Comparison of ENCODE assay signal across 8 mouse cellular contexts in the genomic region with DNA sequence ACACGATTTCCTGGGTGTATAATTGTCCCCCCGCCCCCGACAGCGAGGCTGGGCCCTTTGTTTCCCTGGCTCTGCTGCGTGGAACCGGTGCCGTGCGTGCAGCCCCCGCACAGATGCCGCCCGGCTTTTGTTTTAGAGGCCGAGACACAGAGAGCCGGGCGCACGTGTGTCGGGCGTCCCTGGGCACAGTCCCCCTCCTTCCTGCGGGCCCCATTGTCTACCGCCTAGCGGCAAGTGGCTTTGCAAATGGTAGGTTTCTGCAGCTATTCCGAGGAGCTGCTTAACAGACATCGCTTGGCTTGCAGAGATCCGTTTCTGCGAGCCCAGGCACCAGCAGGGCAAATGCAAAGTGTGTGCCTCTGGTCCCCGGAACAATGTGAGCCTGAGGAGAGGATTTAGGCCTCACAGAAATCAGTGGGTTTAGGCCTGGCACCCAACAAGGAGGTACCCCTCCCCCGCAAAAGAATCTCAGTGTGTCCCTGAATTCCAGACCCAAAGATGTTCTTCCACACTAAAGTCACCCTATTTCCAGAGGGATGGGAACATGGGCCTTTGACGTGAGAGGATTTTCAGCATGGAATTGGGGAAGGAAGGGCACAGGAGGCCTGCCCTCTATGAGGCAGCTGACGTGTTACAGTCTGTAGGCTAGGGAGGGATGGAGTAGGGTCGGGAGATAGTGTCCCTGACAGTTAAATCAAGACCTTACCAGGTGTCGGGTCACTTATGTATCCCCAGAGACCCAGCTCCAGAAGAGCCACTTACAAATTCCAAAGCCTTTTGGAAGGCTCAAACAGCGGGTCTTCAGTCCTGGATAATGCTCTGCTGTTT. TPM values are rescaled to one million over a fixed set of nuclear protein-coding genes. Genes with fewer than 3 reads are reported as not detected.
DNase-seq lines count a peak whose midpoint lies in the region; ATAC-seq and TF ChIP-seq lines count a peak whose summit lies in the region.

No protein-coding gene starts in this region.

- 0 out of 2 replicates have a peak, but pooled peaks cover 5% of the 10 kb centered on the region for H3K4me1 ChIP-seq in lung, postnatal 0 days (ENCODE audit: insufficient read depth, low read depth, low read length)
- 0 out of 2 replicates have a peak, but pooled peaks cover 5% of the 10 kb centered on the region for H3K4me1 ChIP-seq in hindbrain, postnatal 0 days (ENCODE audit: insufficient read depth, low read length)
- peaks cover 6% of the 10 kb centered on the region; the same call in 1 of the 2 replicates for H3K4me1 ChIP-seq in liver, embryonic 12.5 days

- H3K27me3 ChIP-seq in lung, postnatal 0 days (replicated peaks; ENCODE audit: insufficient read depth, low read length): no peaks in the 10 kb centered on the region
- no peaks in the 10 kb centered on the region for H3K27me3 ChIP-seq in hindbrain, postnatal 0 days (ENCODE audit: insufficient read depth, low read length)
- H3K27me3 ChIP-seq in liver, embryonic 12.5 days (replicated peaks): peaks cover 40% of the 10 kb centered on the region

- H3K27ac ChIP-seq in lung, postnatal 0 days (ENCODE audit: low read length): no peak overlapping the region
- H3K27ac ChIP-seq in hindbrain, postnatal 0 days: no peak overlapping the region
- H3K27ac ChIP-seq in liver, embryonic 12.5 days: no peak overlapping the region

- no peaks in the 10 kb centered on the region for H3K9me3 ChIP-seq in lung, postnatal 0 days (ENCODE audit: low read length)
- no peaks in the 10 kb centered on the region for H3K9me3 ChIP-seq in hindbrain, postnatal 0 days (ENCODE audit: low read length)
- H3K9me3 ChIP-seq in liver, embryonic 12.5 days (replicated peaks): no peaks in the 10 kb centered on the region

- DNase-seq in CD4-positive, CD25-positive, alpha-beta regulatory T cell, adult 2 months (ENCODE audit: low read depth, low spot score): peak; percentile 36
- DNase-seq in lung, postnatal 0 days (ENCODE audit: low spot score): no peak
- no peak for DNase-seq in lung, postnatal 14 days
- DNase-seq in hindbrain, postnatal 0 days (ENCODE audit: low spot score): peak; percentile 57
- peak; percentile 57 for DNase-seq in right cerebral cortex, adult 18-20 months
- no peak for DNase-seq in urinary bladder, postnatal 36 days (ENCODE audit: low spot score in 2 of 2)

- 0 out of 2 replicates have a peak overlapping the region, but pooled peaks have one; percentile 1 for H3K9ac ChIP-seq in lung, postnatal 0 days (replicated peaks; ENCODE audit: low read depth)
- peak overlapping the region; percentile 55 for H3K9ac ChIP-seq in hindbrain, postnatal 0 days (replicated peaks; ENCODE audit: low read length)
- peak overlapping the region; percentile 35; the same call in 1 of the 2 replicates for H3K9ac ChIP-seq in liver, embryonic 12.5 days

- WGBS in lung, postnatal 0 days: 15% methylated on average over 31 of the region's 31 CpGs
- WGBS in hindbrain, postnatal 0 days: 9% methylated on average over 31 of the region's 31 CpGs
- WGBS in liver, embryonic 12.5 days (ENCODE audit: insufficient replicate concordance): 13% methylated on average over 31 of the region's 31 CpGs

- no peak for TF ChIP-seq EP300 in lung, postnatal 0 days (IDR thresholded peaks at IDR 0.05)

- no peak for ATAC-seq in CD4-positive, CD25-positive, alpha-beta regulatory T cell, adult 4 months
- ATAC-seq in lung, postnatal 0 days: no peak; the same call in 1 of the 2 replicates
- peak; percentile 80 for ATAC-seq in hindbrain, postnatal 0 days
- no peak for ATAC-seq in liver, embryonic 12.5 days

- H3K4me2 ChIP-seq in lung, postnatal 0 days (replicated peaks; ENCODE audit: low read depth, low read length): peak overlapping the region; percentile 48
- peak overlapping the region; percentile 66 for H3K4me2 ChIP-seq in hindbrain, postnatal 0 days (ENCODE audit: low read depth, low read length)
- H3K4me2 ChIP-seq in liver, embryonic 12.5 days: peak overlapping the region; percentile 55

- 0 out of 2 replicates have a peak overlapping the region, but pooled peaks have one; percentile 8 for H3K4me3 ChIP-seq in lung, postnatal 0 days (ENCODE audit: low read depth, low read length)
- H3K4me3 ChIP-seq in hindbrain, postnatal 0 days (ENCODE audit: low read length): peak overlapping the region; percentile 33
- H3K4me3 ChIP-seq in liver, embryonic 12.5 days: peak overlapping the region; percentile 31

- no peaks in the 10 kb centered on the region for H3K36me3 ChIP-seq in lung, postnatal 0 days (ENCODE audit: insufficient read depth, low read length)
- H3K36me3 ChIP-seq in hindbrain, postnatal 0 days (ENCODE audit: insufficient read depth, low read length): no peaks in the 10 kb centered on the region
- no peaks in the 10 kb centered on the region for H3K36me3 ChIP-seq in liver, embryonic 12.5 days

- TF ChIP-seq CTCF in lung, postnatal 0 days (IDR thresholded peaks at IDR 0.05): peak; percentile 21; the same call in 1 of the 2 replicates
- TF ChIP-seq CTCF in hindbrain, postnatal 0 days (IDR thresholded peaks at IDR 0.05; ENCODE audit: low read depth): peak; percentile 31

RNA-seq across cellular contexts. Expression of a gene that starts 8.5 kb away (rescaled TPM):
- 100 to 1,000 TPM; 152 to 193 TPM for polyA plus RNA-seq in CD4-positive, CD25-positive, alpha-beta regulatory T cell, adult 4 months (2017; shearing (Covaris generic))
- 15.0 and 16.0 TPM in 2 replicates for polyA plus RNA-seq in lung, postnatal 0 days (2015; fragmentation: Nextera tagmentation; extraction: Ambion mirVana)
- 34.9 and 35.8 TPM in 2 replicates for total RNA-seq in hindbrain, postnatal 0 days (2014; rRNA removed)
- polyA plus RNA-seq in hindbrain, postnatal 0 days (2015; fragmentation: Nextera tagmentation; extraction: Ambion mirVana): 25.6 and 26.1 TPM in 2 replicates
- polyA plus RNA-seq in liver, embryonic 12.5 days (2016; fragmentation: Nextera tagmentation; extraction: Ambion mirVana): 7.0 and 7.5 TPM in 2 replicates

RNA-seq across cellular contexts. Expression of a gene that starts 53.3 kb away (rescaled TPM):
- polyA plus RNA-seq in CD4-positive, CD25-positive, alpha-beta regulatory T cell, adult 4 months (2017; shearing (Covaris generic)): under 1 TPM; 0.37 to 0.39 TPM
- 2.5 and 3.9 TPM in 2 replicates for polyA plus RNA-seq in lung, postnatal 0 days (2015; fragmentation: Nextera tagmentation; extraction: Ambion mirVana)
- 1.2 and 2.0 TPM in 2 replicates for total RNA-seq in hindbrain, postnatal 0 days (2014; rRNA removed)
- 0.84 and 0.97 TPM in 2 replicates for polyA plus RNA-seq in hindbrain, postnatal 0 days (2015; fragmentation: Nextera tagmentation; extraction: Ambion mirVana)
- 0.45 and 0.55 TPM in 2 replicates for polyA plus RNA-seq in liver, embryonic 12.5 days (2016; fragmentation: Nextera tagmentation; extraction: Ambion mirVana)

Comparison
In these comparisons a context has a peak if more than half of its experiments do, and no peak if none do; other contexts are left out.
1. DNase-seq: peak in CD4-positive, CD25-positive, alpha-beta regulatory T cell, adult 2 months (single experiment), hindbrain, postnatal 0 days (single experiment) and right cerebral cortex, adult 18-20 months (single experiment); none in lung, postnatal 0 days (single experiment), lung, postnatal 14 days (single experiment) and urinary bladder, postnatal 36 days (0 of 2).
2. H3K9ac ChIP-seq: peak in every context shown above with its lines; median percentile 55 in hindbrain, postnatal 0 days; 35 in liver, embryonic 12.5 days; 1 in lung, postnatal 0 days.
3. Peak in every context shown above with its lines, with median percentiles within 50 percentile points of each other: H3K4me2 ChIP-seq and H3K4me3 ChIP-seq.